17 mouse cellular contexts compared by ENCODE assay signal in the genomic region with DNA sequence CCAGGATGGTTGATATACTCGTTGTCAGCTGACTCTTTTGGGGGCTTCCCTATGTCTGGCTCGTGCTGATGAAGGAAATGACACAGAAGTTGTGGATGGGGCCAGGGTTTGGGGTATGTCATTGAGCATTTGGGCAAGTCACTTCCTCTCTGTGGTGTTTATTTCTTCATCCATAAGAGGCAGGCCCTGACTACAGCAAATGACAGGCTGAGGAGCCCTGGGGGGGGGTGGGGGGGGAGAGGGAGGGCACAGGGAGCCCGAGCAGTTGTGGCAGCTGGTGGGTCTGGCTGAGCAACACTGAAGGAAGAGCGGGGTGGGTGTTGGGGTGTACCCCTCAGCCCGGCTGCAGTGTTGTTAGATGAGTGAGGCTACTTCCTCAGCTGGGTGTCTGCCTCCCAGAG. TPM values are rescaled to one million over a fixed set of nuclear protein-coding genes. Genes with fewer than 3 reads are reported as not detected.
A peak's percentile ranks its signal among the peaks of the same experiment; 100 is the strongest.
DNase-seq lines count a peak whose midpoint lies in the region; ATAC-seq lines count a peak whose summit lies in the region.
"Had no signal": no experiment of that assay in that cellular context is flagged by ENCODE, and none has a peak within 500 bp of the region (broad histone marks: within the 10 kb centered on the region; RNA-seq: fewer than 3 reads in every experiment).

No protein-coding gene starts in this region.

- no peak overlapping the region for H3K9ac ChIP-seq in liver, embryonic 15.5 days
- H3K9ac ChIP-seq in hindbrain, embryonic 11.5 days (ENCODE audit: low read depth, low read length) = no peak overlapping the region
- H3K9ac ChIP-seq: limb, embryonic 13.5 days; midbrain, embryonic 13.5 days had no signal

- peak overlapping the region; percentile 55 for H3K27ac ChIP-seq in liver, embryonic 15.5 days (replicated peaks)
- H3K27ac ChIP-seq in hindbrain, embryonic 11.5 days (ENCODE audit: low read depth, low read length) = no peak overlapping the region
- no peak overlapping the region for H3K27ac ChIP-seq in embryonic facial prominence, embryonic 10.5 days (replicated peaks)
- H3K27ac ChIP-seq: limb, embryonic 13.5 days; midbrain, embryonic 13.5 days had no signal

- H3K36me3 ChIP-seq in liver, embryonic 15.5 days (replicated peaks) = no peaks in the 10 kb centered on the region
- peaks cover 2% of the 10 kb centered on the region; the same call in 1 of the 2 replicates for H3K36me3 ChIP-seq in splenic B cell, adult 2 months (ENCODE audit: control insufficient read depth, insufficient read depth, low read length, poor library complexity, severe bottlenecking)
- H3K36me3 ChIP-seq in hindbrain, embryonic 11.5 days (ENCODE audit: control insufficient read depth, insufficient read depth, low read length) = no peaks in the 10 kb centered on the region
- no peaks in the 10 kb centered on the region for H3K36me3 ChIP-seq in embryonic facial prominence, embryonic 10.5 days (replicated peaks)
- H3K36me3 ChIP-seq: limb, embryonic 13.5 days; midbrain, embryonic 13.5 days had no signal

- DNase-seq in heart, adult 11 months = peak; percentile 96
- no peak for DNase-seq in heart, postnatal 10 days
- DNase-seq in T-cell, adult 2 months (ENCODE audit: low spot score) = peak; percentile 49
- DNase-seq in splenic B cell, adult 2 months (ENCODE audit: low read depth, low spot score) = peak; percentile 87
- DNase-seq in hindbrain, embryonic 11.5 days (ENCODE audit: low spot score) = no peak
- no peak for DNase-seq in layer of hippocampus, postnatal 14 days (ENCODE audit: low spot score in 2 of 2)
- no peak for DNase-seq in embryonic facial prominence, embryonic 10.5 days (ENCODE audit: low spot score)
- DNase-seq: adrenal gland, postnatal 14 days; cerebellum, adult 9-10 months; gastrocnemius, postnatal 25 days; heart, postnatal 4 days; kidney, adult 2 months had no signal

- peaks cover 37% of the 10 kb centered on the region for H3K4me1 ChIP-seq in liver, embryonic 15.5 days (replicated peaks)
- H3K4me1 ChIP-seq in hindbrain, embryonic 11.5 days (replicated peaks; ENCODE audit: control insufficient read depth, insufficient read depth, low read length) = no peaks in the 10 kb centered on the region
- no peaks in the 10 kb centered on the region; the same call in 1 of the 2 replicates for H3K4me1 ChIP-seq in embryonic facial prominence, embryonic 10.5 days
- H3K4me1 ChIP-seq: midbrain, embryonic 13.5 days had no signal

- H3K9me3 ChIP-seq in liver, embryonic 15.5 days (replicated peaks) = no peaks in the 10 kb centered on the region
- H3K9me3 ChIP-seq in hindbrain, embryonic 11.5 days (ENCODE audit: control insufficient read depth, low read length) = no peaks in the 10 kb centered on the region
- no peaks in the 10 kb centered on the region for H3K9me3 ChIP-seq in embryonic facial prominence, embryonic 10.5 days
- H3K9me3 ChIP-seq: limb, embryonic 13.5 days; midbrain, embryonic 13.5 days had no signal

- WGBS in liver, embryonic 15.5 days (ENCODE audit: insufficient replicate concordance) = 18% methylated on average over 5 of the region's 5 CpGs
- 78% methylated on average over 5 of the region's 5 CpGs for WGBS in hindbrain, embryonic 11.5 days
- WGBS in embryonic facial prominence, embryonic 10.5 days = 76% methylated on average over 5 of the region's 5 CpGs

- H3K4me2 ChIP-seq in liver, embryonic 15.5 days = peak overlapping the region; percentile 33; the same call in 1 of the 2 replicates
- H3K4me2 ChIP-seq in hindbrain, embryonic 11.5 days (replicated peaks; ENCODE audit: low read depth, low read length) = no peak overlapping the region
- H3K4me2 ChIP-seq: limb, embryonic 13.5 days; midbrain, embryonic 13.5 days had no signal

- H3K27me3 ChIP-seq in liver, embryonic 15.5 days = no peaks in the 10 kb centered on the region
- H3K27me3 ChIP-seq in splenic B cell, adult 2 months (ENCODE audit: control insufficient read depth, insufficient read depth, low read length, poor library complexity, severe bottlenecking) = no peaks in the 10 kb centered on the region
- H3K27me3 ChIP-seq in hindbrain, embryonic 11.5 days (ENCODE audit: control insufficient read depth, insufficient read depth, low read length) = no peaks in the 10 kb centered on the region
- no peaks in the 10 kb centered on the region for H3K27me3 ChIP-seq in embryonic facial prominence, embryonic 10.5 days (replicated peaks; ENCODE audit: low read depth, poor library complexity, severe bottlenecking)
- H3K27me3 ChIP-seq: limb, embryonic 13.5 days; midbrain, embryonic 13.5 days; Patski had no signal

- H3K4me3 ChIP-seq in liver, embryonic 15.5 days (replicated peaks) = 0 out of 2 replicates have a peak overlapping the region, but pooled peaks have one; percentile 18
- no peak overlapping the region for H3K4me3 ChIP-seq in hindbrain, embryonic 11.5 days (ENCODE audit: low read depth, low read length)
- H3K4me3 ChIP-seq in embryonic facial prominence, embryonic 10.5 days = no peak overlapping the region
- H3K4me3 ChIP-seq: limb, embryonic 13.5 days; midbrain, embryonic 13.5 days had no signal

- intact Hi-C loops in heart, postnatal 10 days (cut with DNase I) = no loop called here

- peak; percentile 47 for ATAC-seq in liver, embryonic 15.5 days (ENCODE audit: insufficient read depth)
- no peak for ATAC-seq in hindbrain, embryonic 11.5 days (ENCODE audit: low FRiP score)
- ATAC-seq: forebrain, embryonic 14.5 days; midbrain, embryonic 13.5 days; Patski had no signal

RNA-seq across cellular contexts. Expression of a gene that starts 14.9 kb away (rescaled TPM):
- total RNA-seq in heart, postnatal 10 days (2021) = 10 to 100 TPM; 49.4 to 50.7 TPM
- 14.5 and 19.8 TPM in 2 replicates for polyA plus RNA-seq in liver, embryonic 15.5 days (2015; fragmentation: Nextera tagmentation; extraction: Ambion mirVana)
- polyA plus RNA-seq in hindbrain, embryonic 11.5 days (2014; fragmentation: Nextera tagmentation; extraction: Ambion mirVana) = 13.9 and 14.2 TPM in 2 replicates
- 10 to 100 TPM; 18.1 to 22.4 TPM for total RNA-seq in layer of hippocampus, postnatal 14 days (2021)
- polyA plus RNA-seq in embryonic facial prominence, embryonic 10.5 days (2016; fragmentation: Nextera tagmentation; extraction: Ambion mirVana) = 15.4 and 17.4 TPM in 2 replicates

RNA-seq across cellular contexts. Expression of a gene that starts 45.9 kb away (rescaled TPM):
- total RNA-seq in heart, postnatal 10 days (2021) = 10 to 100 TPM; 22.1 to 32.3 TPM
- polyA plus RNA-seq in liver, embryonic 15.5 days (2015; fragmentation: Nextera tagmentation; extraction: Ambion mirVana) = 122 and 143 TPM in 2 replicates
- polyA plus RNA-seq in hindbrain, embryonic 11.5 days (2014; fragmentation: Nextera tagmentation; extraction: Ambion mirVana) = 8.1 and 8.7 TPM in 2 replicates
- total RNA-seq in layer of hippocampus, postnatal 14 days (2021) = 10 to 100 TPM; 14.2 to 18.3 TPM
- 12.3 and 15.4 TPM in 2 replicates for polyA plus RNA-seq in embryonic facial prominence, embryonic 10.5 days (2016; fragmentation: Nextera tagmentation; extraction: Ambion mirVana)

RNA-seq across cellular contexts. Expression of a gene that starts 47.9 kb away (rescaled TPM):
- total RNA-seq in heart, postnatal 10 days (2021) = not detected
- polyA plus RNA-seq in liver, embryonic 15.5 days (2015; fragmentation: Nextera tagmentation; extraction: Ambion mirVana) = 0.16 TPM in 1 of 2 replicates, not detected in the other
- polyA plus RNA-seq in hindbrain, embryonic 11.5 days (2014; fragmentation: Nextera tagmentation; extraction: Ambion mirVana) = 0.99 TPM in 1 of 2 replicates, not detected in the other
- total RNA-seq in layer of hippocampus, postnatal 14 days (2021) = not detected
- not detected in 2 replicates for polyA plus RNA-seq in embryonic facial prominence, embryonic 10.5 days (2016; fragmentation: Nextera tagmentation; extraction: Ambion mirVana)
- total RNA-seq: adrenal gland, postnatal 14 days had no signal
- polyA plus RNA-seq: forebrain, embryonic 14.5 days; kidney, adult 2 months; midbrain, embryonic 13.5 days had no signal

RNA-seq across cellular contexts. Expression of a gene that starts 58.7 kb away (rescaled TPM):
- total RNA-seq in heart, postnatal 10 days (2021) = 10 to 100 TPM; 65.2 to 70.1 TPM
- polyA plus RNA-seq in liver, embryonic 15.5 days (2015; fragmentation: Nextera tagmentation; extraction: Ambion mirVana) = 12.0 and 13.9 TPM in 2 replicates
- 14.4 and 17.8 TPM in 2 replicates for polyA plus RNA-seq in hindbrain, embryonic 11.5 days (2014; fragmentation: Nextera tagmentation; extraction: Ambion mirVana)
- total RNA-seq in layer of hippocampus, postnatal 14 days (2021) = 100 to 1,000 TPM; 239 to 248 TPM
- polyA plus RNA-seq in embryonic facial prominence, embryonic 10.5 days (2016; fragmentation: Nextera tagmentation; extraction: Ambion mirVana) = 21.7 and 22.5 TPM in 2 replicates

Comparison
In these comparisons a context has a peak if more than half of its experiments do, and no peak if none do; other contexts are left out.
1. DNase-seq: peak in heart, adult 11 months (single experiment), T-cell, adult 2 months (single experiment) and splenic B cell, adult 2 months (single experiment); none in heart, postnatal 10 days (0 of 2), hindbrain, embryonic 11.5 days (single experiment), layer of hippocampus, postnatal 14 days (0 of 2) and embryonic facial prominence, embryonic 10.5 days (single experiment).